In genomic region chr12:76402991-76403885, GRCm38 (mm10) we compare ENCODE assay signal across 8 mouse cellular contexts. TPM values are rescaled to one million over a fixed set of nuclear protein-coding genes. Genes with fewer than 3 reads are reported as not detected.
A peak's percentile ranks its signal among the peaks of the same experiment; 100 is the strongest.
DNase-seq lines count a peak whose midpoint lies in the region; ATAC-seq and TF ChIP-seq lines count a peak whose summit lies in the region.

No protein-coding gene starts in this region.

- peak; percentile 80 for ATAC-seq in heart, embryonic 14.5 days (ENCODE audit: insufficient number of reproducible peaks, insufficient read depth, low FRiP score, low read depth)
- ATAC-seq in embryonic facial prominence, embryonic 12.5 days (ENCODE audit: insufficient number of reproducible peaks, insufficient read depth, low FRiP score, low TSS enrichment): peak; percentile 89
- peak; percentile 71 for ATAC-seq in inflammation-experienced regulatory T-cells, adult 6 months
- peak; percentile 64 for ATAC-seq in megakaryocyte-erythroid progenitor cell, adult 5-6 weeks (replicated peaks; ENCODE audit: low FRiP score, low TSS enrichment, poor library complexity, severe bottlenecking)

- 0 out of 2 replicates have a peak, but pooled peaks have one; percentile 13 for TF ChIP-seq EP300 in ES-Bruce4 (IDR thresholded peaks at IDR 0.05; ENCODE audit: insufficient read depth, low read depth, low read length)

- 1% methylated on average over 54 of the region's 54 CpGs for WGBS in heart, embryonic 14.5 days
- WGBS in embryonic facial prominence, embryonic 12.5 days: under 1% methylated on average over 54 of the region's 54 CpGs

- TF ChIP-seq CTCF in ES-Bruce4 (IDR thresholded peaks at IDR 0.05; ENCODE audit: low read depth, low read length): no peak

- H3K9me3 ChIP-seq in heart, embryonic 14.5 days (ENCODE audit: control insufficient read depth, low read length): no peaks in the 10 kb centered on the region
- H3K9me3 ChIP-seq in ES-Bruce4 (replicated peaks; ENCODE audit: control insufficient read depth, insufficient read depth, low read length, poor library complexity, severe bottlenecking): no peaks in the 10 kb centered on the region
- H3K9me3 ChIP-seq in embryonic facial prominence, embryonic 12.5 days: no peaks in the 10 kb centered on the region

- H3K4me3 ChIP-seq in heart, embryonic 14.5 days (ENCODE audit: control insufficient read depth in 1 of 2, insufficient read depth in 1 of 2, low read depth in 1 of 2, low read length in 2 of 2): peak overlapping the region; percentile 67 to 98
- peak overlapping the region; percentile 78 for H3K4me3 ChIP-seq in ES-Bruce4 (ENCODE audit: low read depth, low read length)
- peak overlapping the region; percentile 62 for H3K4me3 ChIP-seq in embryonic facial prominence, embryonic 12.5 days

- H3K27ac ChIP-seq in heart, embryonic 14.5 days (replicated peaks in 1 of 2; ENCODE audit: control insufficient read depth in 1 of 2, insufficient read depth in 1 of 2, low read depth in 2 of 2, low read length in 2 of 2): peak overlapping the region; percentile 95 to 100
- H3K27ac ChIP-seq in ES-Bruce4 (ENCODE audit: insufficient read depth, low read length): no peak overlapping the region
- peak overlapping the region; percentile 85 for H3K27ac ChIP-seq in embryonic facial prominence, embryonic 12.5 days

- H3K4me2 ChIP-seq in heart, embryonic 14.5 days (ENCODE audit: low read length): peak overlapping the region; percentile 72
- H3K4me2 ChIP-seq in embryonic facial prominence, embryonic 12.5 days (replicated peaks): peak overlapping the region; percentile 84

- H3K36me3 ChIP-seq in heart, embryonic 14.5 days (ENCODE audit: control insufficient read depth, insufficient read depth, low read length): 0 out of 2 replicates have a peak, but pooled peaks cover 2% of the 10 kb centered on the region
- H3K36me3 ChIP-seq in ES-Bruce4 (ENCODE audit: control insufficient read depth, insufficient read depth, low read length, poor library complexity, severe bottlenecking): no peaks in the 10 kb centered on the region
- no peaks in the 10 kb centered on the region for H3K36me3 ChIP-seq in embryonic facial prominence, embryonic 12.5 days

- H3K4me1 ChIP-seq in heart, embryonic 14.5 days (ENCODE audit: control insufficient read depth in 2 of 2, insufficient read depth in 2 of 2, low read length in 2 of 2): peaks cover 18 to 23% of the 10 kb centered on the region in 2 experiments
- H3K4me1 ChIP-seq in ES-Bruce4 (ENCODE audit: control insufficient read depth, insufficient read depth, low read length): no peaks in the 10 kb centered on the region
- H3K4me1 ChIP-seq in embryonic facial prominence, embryonic 12.5 days: peaks cover 21% of the 10 kb centered on the region

- H3K9ac ChIP-seq in heart, embryonic 14.5 days (ENCODE audit: low read length): peak overlapping the region; percentile 77
- H3K9ac ChIP-seq in ES-Bruce4 (ENCODE audit: low read depth, poor library complexity, severe bottlenecking): peak overlapping the region; percentile 58
- H3K9ac ChIP-seq in embryonic facial prominence, embryonic 12.5 days: peak overlapping the region; percentile 59

- H3K27me3 ChIP-seq in heart, embryonic 14.5 days (ENCODE audit: control insufficient read depth, insufficient read depth, low read length): peaks cover 9% of the 10 kb centered on the region
- H3K27me3 ChIP-seq in ES-Bruce4 (ENCODE audit: control insufficient read depth, insufficient read depth, low read length, poor library complexity, severe bottlenecking): no peaks in the 10 kb centered on the region
- peaks cover 41% of the 10 kb centered on the region for H3K27me3 ChIP-seq in embryonic facial prominence, embryonic 12.5 days

- TF ChIP-seq POLR2A in ES-Bruce4 (IDR thresholded peaks at IDR 0.05; ENCODE audit: insufficient read depth, low read length): no peak

- DNase-seq in heart, postnatal 4 days: no peak
- DNase-seq in thymus, postnatal 10 days (ENCODE audit: low spot score in 2 of 2): peak; percentile 16 to 88
- no peak for DNase-seq in cerebellum, adult 9-10 months

RNA-seq across cellular contexts. Expression of gene Hspa2, which starts 0.7 kb away (rescaled TPM):
- 14.8 and 15.6 TPM in 2 replicates for polyA plus RNA-seq in heart, embryonic 14.5 days (2014; fragmentation: Nextera tagmentation; extraction: Ambion mirVana)
- total RNA-seq in heart, postnatal 4 days (2021): 10 to 100 TPM; 13.5 to 14.6 TPM
- 8.2 and 8.7 TPM in 2 replicates for polyA plus RNA-seq in ES-Bruce4 (2011; ENCODE audit: insufficient read depth, insufficient read length, low read depth, missing spikeins)
- polyA plus RNA-seq in embryonic facial prominence, embryonic 12.5 days (2016; fragmentation: Nextera tagmentation; extraction: Ambion mirVana): 4.4 and 5.6 TPM in 2 replicates
- 1 to 10 TPM; 2.6 to 5.7 (median 3.4) TPM for polyA plus RNA-seq in inflammation-experienced regulatory T-cells, adult 6 months (2017; shearing (Covaris generic))
- 2.3 and 2.8 TPM in 2 replicates for total RNA-seq in megakaryocyte-erythroid progenitor cell, adult 5-6 weeks (2014; fragmentation: Nextera tagmentation)
- total RNA-seq in megakaryocyte-erythroid progenitor cell, adult 5-6 weeks (2017): 11.6 and 14.6 TPM in 2 replicates

RNA-seq across cellular contexts. Expression of gene Ppp1r36, which starts 14.1 kb away (rescaled TPM):
- polyA plus RNA-seq in heart, embryonic 14.5 days (2014; fragmentation: Nextera tagmentation; extraction: Ambion mirVana): 2.4 and 3.9 TPM in 2 replicates
- total RNA-seq in heart, postnatal 4 days (2021): 1 to 10 TPM; 1.6 to 1.8 TPM
- 1.1 and 2.1 TPM in 2 replicates for polyA plus RNA-seq in ES-Bruce4 (2011; ENCODE audit: insufficient read depth, insufficient read length, low read depth, missing spikeins)
- polyA plus RNA-seq in embryonic facial prominence, embryonic 12.5 days (2016; fragmentation: Nextera tagmentation; extraction: Ambion mirVana): 2.0 and 2.1 TPM in 2 replicates
- not detected for polyA plus RNA-seq in inflammation-experienced regulatory T-cells, adult 6 months (2017; shearing (Covaris generic))
- total RNA-seq in megakaryocyte-erythroid progenitor cell, adult 5-6 weeks (2014; fragmentation: Nextera tagmentation): not detected in 2 replicates
- not detected in 2 replicates for total RNA-seq in megakaryocyte-erythroid progenitor cell, adult 5-6 weeks (2017)

RNA-seq across cellular contexts. Expression of gene Zbtb1, which starts 33.2 kb away (rescaled TPM):
- 8.0 and 8.8 TPM in 2 replicates for polyA plus RNA-seq in heart, embryonic 14.5 days (2014; fragmentation: Nextera tagmentation; extraction: Ambion mirVana)
- 1 to 10 TPM; 6.9 to 7.6 TPM for total RNA-seq in heart, postnatal 4 days (2021)
- polyA plus RNA-seq in ES-Bruce4 (2011; ENCODE audit: insufficient read depth, insufficient read length, low read depth, missing spikeins): 5.8 and 6.1 TPM in 2 replicates
- polyA plus RNA-seq in embryonic facial prominence, embryonic 12.5 days (2016; fragmentation: Nextera tagmentation; extraction: Ambion mirVana): 11.0 and 11.7 TPM in 2 replicates
- 10 to 100 TPM; 20.2 to 26.2 (median 25.2) TPM for polyA plus RNA-seq in inflammation-experienced regulatory T-cells, adult 6 months (2017; shearing (Covaris generic))
- 21.1 and 28.4 TPM in 2 replicates for total RNA-seq in megakaryocyte-erythroid progenitor cell, adult 5-6 weeks (2014; fragmentation: Nextera tagmentation)
- total RNA-seq in megakaryocyte-erythroid progenitor cell, adult 5-6 weeks (2017): 25.0 and 35.6 TPM in 2 replicates

RNA-seq across cellular contexts. Expression of gene Zbtb25, which starts 33.8 kb away (rescaled TPM):
- 12.1 and 14.4 TPM in 2 replicates for polyA plus RNA-seq in heart, embryonic 14.5 days (2014; fragmentation: Nextera tagmentation; extraction: Ambion mirVana)
- 10 to 100 TPM in 1 of 2 experiments, 1 to 10 TPM in 1; 9.5 to 11.5 TPM for total RNA-seq in heart, postnatal 4 days (2021)
- polyA plus RNA-seq in ES-Bruce4 (2011; ENCODE audit: insufficient read depth, insufficient read length, low read depth, missing spikeins): 23.1 and 30.8 TPM in 2 replicates
- polyA plus RNA-seq in embryonic facial prominence, embryonic 12.5 days (2016; fragmentation: Nextera tagmentation; extraction: Ambion mirVana): 20.6 and 22.4 TPM in 2 replicates
- 10 to 100 TPM in 2 of 3 experiments, 1 to 10 TPM in 1; 7.2 to 17.0 (median 16.5) TPM for polyA plus RNA-seq in inflammation-experienced regulatory T-cells, adult 6 months (2017; shearing (Covaris generic))
- 22.0 and 22.1 TPM in 2 replicates for total RNA-seq in megakaryocyte-erythroid progenitor cell, adult 5-6 weeks (2014; fragmentation: Nextera tagmentation)
- total RNA-seq in megakaryocyte-erythroid progenitor cell, adult 5-6 weeks (2017): 15.6 and 20.6 TPM in 2 replicates

Comparison
In these comparisons a context has a peak if more than half of its experiments do, and no peak if none do; other contexts are left out.
1. DNase-seq: peak in thymus, postnatal 10 days (2 of 2); none in heart, postnatal 4 days (single experiment) and cerebellum, adult 9-10 months (single experiment).
2. Peak in every context shown above with its lines, with median percentiles within 50 percentile points of each other: ATAC-seq, H3K4me3 ChIP-seq and H3K9ac ChIP-seq.